12 mouse cellular contexts compared by ENCODE assay signal in the genomic region with DNA sequence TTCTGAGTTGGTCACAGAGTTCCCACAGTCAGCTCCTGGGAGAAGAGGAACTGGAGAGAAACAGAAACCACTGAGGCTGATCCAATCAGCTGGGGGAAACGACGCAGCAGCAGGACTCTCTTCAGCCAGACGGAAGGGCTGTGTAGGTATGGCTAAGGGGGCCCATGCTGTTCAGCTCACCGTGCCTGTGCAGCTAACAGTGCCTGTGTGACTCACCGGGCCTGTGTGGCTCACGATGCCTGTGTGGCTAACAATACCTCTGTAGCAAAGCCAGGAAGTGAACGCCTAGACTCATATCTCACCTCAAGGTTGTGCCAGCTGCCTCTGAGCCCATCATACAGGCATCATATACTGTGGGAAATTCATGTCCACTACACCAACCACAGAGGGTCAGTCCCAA. TPM values are rescaled to one million over a fixed set of nuclear protein-coding genes. Genes with fewer than 3 reads are reported as not detected.
DNase-seq lines count a peak whose midpoint lies in the region; TF ChIP-seq lines count a peak whose summit lies in the region.
"Had no signal": no experiment of that assay in that cellular context is flagged by ENCODE, and none has a peak within 500 bp of the region (broad histone marks: within the 10 kb centered on the region; RNA-seq: fewer than 3 reads in every experiment).

No protein-coding gene starts in this region.

- DNase-seq in spleen, postnatal 36 days (ENCODE audit: low spot score in 2 of 2): peak; percentile 31 to 45
- DNase-seq in spleen, adult 12 weeks (ENCODE audit: low spot score): no peak
- DNase-seq in T-cell, adult 2 months (ENCODE audit: low spot score): peak; percentile 70
- DNase-seq in layer of hippocampus, adult 9-10 months (ENCODE audit: low spot score): no peak
- DNase-seq in hindbrain, embryonic 10.5 days (ENCODE audit: low spot score): no peak
- no peak for DNase-seq in layer of hippocampus, adult 2 months (ENCODE audit: low spot score in 2 of 2)
- DNase-seq: kidney, adult 9 months had no signal

- no peak overlapping the region for H3K27ac ChIP-seq in macrophage
- no peak overlapping the region for H3K27ac ChIP-seq in hindbrain, embryonic 10.5 days
- H3K27ac ChIP-seq in layer of hippocampus, adult 2 months: no peak overlapping the region
- H3K27ac ChIP-seq: embryonic facial prominence, embryonic 13.5 days; heart, embryonic 15.5 days; left cerebral cortex, adult 2 months; liver, embryonic 14.5 days had no signal

- H3K36me3 ChIP-seq in macrophage (ENCODE audit: inconsistent target): no peaks in the 10 kb centered on the region
- H3K36me3 ChIP-seq in hindbrain, embryonic 10.5 days: peaks cover 15% of the 10 kb centered on the region
- H3K36me3 ChIP-seq: heart, embryonic 15.5 days had no signal

- no peak for TF ChIP-seq CTCF in layer of hippocampus, adult 2 months (conservative IDR thresholded peaks at IDR 0.05)

- no peaks in the 10 kb centered on the region for H3K9me3 ChIP-seq in hindbrain, embryonic 10.5 days
- H3K9me3 ChIP-seq: embryonic facial prominence, embryonic 13.5 days; heart, embryonic 15.5 days had no signal

- H3K4me1 ChIP-seq in hindbrain, embryonic 10.5 days (replicated peaks): peaks cover 18% of the 10 kb centered on the region
- H3K4me1 ChIP-seq: embryonic facial prominence, embryonic 13.5 days had no signal

- peak overlapping the region; percentile 13; the same call in 1 of the 2 replicates for H3K4me3 ChIP-seq in macrophage (ENCODE audit: inconsistent target)
- H3K4me3 ChIP-seq in hindbrain, embryonic 10.5 days: no peak overlapping the region
- no peak overlapping the region for H3K4me3 ChIP-seq in layer of hippocampus, adult 2 months
- H3K4me3 ChIP-seq: embryonic facial prominence, embryonic 13.5 days; heart, embryonic 15.5 days; left cerebral cortex, adult 2 months had no signal

- no peaks in the 10 kb centered on the region for H3K79me2 ChIP-seq in macrophage (ENCODE audit: inconsistent target)

- no peaks in the 10 kb centered on the region for H3K27me3 ChIP-seq in hindbrain, embryonic 10.5 days (ENCODE audit: insufficient read depth, poor library complexity, severe bottlenecking)
- H3K27me3 ChIP-seq: embryonic facial prominence, embryonic 13.5 days; heart, embryonic 15.5 days had no signal

- 6% methylated on average over 7 of the region's 7 CpGs for WGBS in macrophage (ENCODE audit: missing documents)
- 86% methylated on average over 7 of the region's 7 CpGs for WGBS in hindbrain, embryonic 10.5 days

RNA-seq across cellular contexts. Expression of a gene that starts 48.6 kb away (rescaled TPM):
- 100 to 1,000 TPM in 2 of 26 experiments, 10 to 100 TPM in 24; 13.8 to 114 (median 66.4) TPM for total RNA-seq in macrophage (2018; cell fraction: chromatin; rRNA removed)
- total RNA-seq in macrophage (2018; cell fraction: cytosol; rRNA removed): 100 to 1,000 TPM in 2 of 26 experiments, 10 to 100 TPM in 24; 41.1 to 103 (median 63.1) TPM
- 100 to 1,000 TPM in 1 of 26 experiments, 10 to 100 TPM in 25; 21.5 to 104 (median 52.8) TPM for total RNA-seq in macrophage (2018; cell fraction: nucleus; rRNA removed)
- polyA plus RNA-seq in macrophage (2018): 38.9 to 84.2 TPM (median 49.8 TPM) in 3 replicates
- polyA plus RNA-seq in hindbrain, embryonic 10.5 days (2016; fragmentation: Nextera tagmentation; extraction: Ambion mirVana): 40.1 and 47.2 TPM in 2 replicates
- 100 to 1,000 TPM; 207 to 216 TPM for total RNA-seq in layer of hippocampus, adult 2 months (2021)

RNA-seq across cellular contexts. Expression of a gene that starts 59.2 kb away (rescaled TPM):
- total RNA-seq in macrophage (2018; cell fraction: chromatin; rRNA removed): 100 to 1,000 TPM in 12 of 26 experiments, 10 to 100 TPM in 14; 83.3 to 169 (median 98.1) TPM
- total RNA-seq in macrophage (2018; cell fraction: cytosol; rRNA removed): 10 to 100 TPM; 28.0 to 42.2 (median 35.7) TPM
- total RNA-seq in macrophage (2018; cell fraction: nucleus; rRNA removed): 100 to 1,000 TPM in 1 of 26 experiments, 10 to 100 TPM in 25; 63.5 to 106 (median 71.1) TPM
- polyA plus RNA-seq in macrophage (2018): 24.0 to 38.9 TPM (median 30.9 TPM) in 3 replicates
- polyA plus RNA-seq in hindbrain, embryonic 10.5 days (2016; fragmentation: Nextera tagmentation; extraction: Ambion mirVana): 10.4 and 11.5 TPM in 2 replicates
- total RNA-seq in layer of hippocampus, adult 2 months (2021): 10 to 100 TPM; 83.4 to 84.1 TPM

Comparison
In these comparisons a context has a peak if more than half of its experiments do, and no peak if none do; other contexts are left out.
1. DNase-seq: peak in spleen, postnatal 36 days (2 of 2) and T-cell, adult 2 months (single experiment); none in spleen, adult 12 weeks (single experiment), layer of hippocampus, adult 9-10 months (single experiment), hindbrain, embryonic 10.5 days (single experiment) and layer of hippocampus, adult 2 months (0 of 2).